Mouse (Mus musculus) thymus, adult 2 months (tissue): ENCODE measurements around the gene Esrrb. TPM values are rescaled to one million over a fixed set of nuclear protein-coding genes. Genes with fewer than 3 reads are reported as not detected.

ENCODE experiments used
- DNase-seq: peaks from one replicate; pipeline ENCODE4 v3.0.0; 2021
- H3K27ac ChIP-seq: fragments of 200-500 bp; 2 replicates; pipeline ENCODE4 v1.5.1; 2012; ENCODE audit warnings: low read length, control low read depth; ENCODE audit not compliant: control insufficient read depth, insufficient read depth
- H3K27me3 ChIP-seq: fragments of 200-500 bp; 2 replicates; pipeline ENCODE4 v1.6.1; 2012; ENCODE audit warnings: mild to moderate bottlenecking, low read length, moderate library complexity, mixed read lengths; ENCODE audit not compliant: control insufficient read depth, insufficient read depth
- H3K36me3 ChIP-seq: fragments of 200-500 bp; 2 replicates; pipeline ENCODE4 v1.6.1; 2012; ENCODE audit warnings: mild to moderate bottlenecking, low read length, moderate library complexity; ENCODE audit not compliant: control insufficient read depth, insufficient read depth
- H3K4me1 ChIP-seq: fragments of 200-500 bp; replicated peaks from 2 replicates; pipeline ENCODE4 v1.6.1; 2012; ENCODE audit warnings: low read length; ENCODE audit not compliant: control insufficient read depth, insufficient read depth
- H3K4me3 ChIP-seq: fragments of 200-500 bp; 2 replicates; pipeline ENCODE4 v1.5.1; 2012; ENCODE audit warnings: mild to moderate bottlenecking, low read length, control low read depth, moderate library complexity; ENCODE audit not compliant: control insufficient read depth, insufficient read depth
- CTCF ChIP-seq: fragments of 200-500 bp; IDR thresholded peaks from 2 replicates; pipeline ENCODE4 v1.5.1; 2012; ENCODE audit warnings: mild to moderate bottlenecking, control low read depth, low read length, moderate library complexity, borderline replicate concordance; ENCODE audit not compliant: control insufficient read depth, poor library complexity, insufficient read depth; ENCODE audit errors: extremely low read depth
- POLR2A ChIP-seq: fragments of 200-500 bp; IDR thresholded peaks from 2 replicates; pipeline ENCODE4 v1.6.1; 2012; ENCODE audit warnings: mild to moderate bottlenecking, low read length, control low read depth, moderate library complexity; ENCODE audit not compliant: control insufficient read depth, poor library complexity, insufficient read depth; ENCODE audit errors: extremely low read depth
- WGBS: fragments of 180-500 bp; shearing (Covaris S2); methylation state at CpG from one replicate; pipeline ENCODE4 v1.1.7; 2018; 5-methylcytosine and 5-hydroxymethylcytosine counted together
- polyA plus RNA-seq: library from polyadenylated mRNA; depleted of rRNA; stranded (reverse); fragments of >200 nt; gene quantifications from 2 replicates; pipeline ENCODE4 v1.2.3, GENCODE M21; 2012

Gene Esrrb
- polyA plus RNA-seq, 1 experiment: 0.55 TPM

DNA sequence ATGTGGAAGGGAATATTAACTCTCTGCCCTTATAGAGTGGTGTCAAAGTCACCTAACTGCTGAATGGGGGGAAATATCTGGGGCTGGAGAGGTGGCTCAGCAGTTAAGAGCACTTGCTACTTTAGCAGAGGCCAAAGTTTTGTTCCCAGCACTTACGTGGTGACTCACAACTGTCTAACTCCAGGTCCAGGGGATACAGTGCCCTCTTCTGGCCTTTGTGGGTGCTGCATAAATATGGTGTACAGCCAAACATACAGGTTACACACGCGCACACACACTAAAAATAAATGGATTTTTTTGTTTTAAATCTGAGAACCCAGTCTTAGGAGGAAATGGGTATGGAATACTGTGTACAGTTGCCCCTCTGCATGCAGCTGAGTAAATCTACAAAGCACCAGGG, 24.7 kb upstream of the Esrrb start:
- no peak overlapping the region for H3K27ac ChIP-seq
- no peaks in the 10 kb centered on the region for H3K27me3 ChIP-seq
- H3K4me3 ChIP-seq: no peak overlapping the region
- WGBS: 96% methylated on average over 3 of the region's 3 CpGs
- H3K4me1 ChIP-seq: no peaks in the 10 kb centered on the region; the same call in 1 of the 2 replicates
- DNase-seq: no peak
- no peak for TF ChIP-seq POLR2A
- TF ChIP-seq CTCF: no peak
- no peaks in the 10 kb centered on the region for H3K36me3 ChIP-seq

GRCm38 (mm10) chr12:86336887-86337286, 24.0 kb upstream of the Esrrb start:
- H3K4me1 ChIP-seq: no peaks in the 10 kb centered on the region; the same call in 1 of the 2 replicates
- 53% methylated on average over 7 of the region's 7 CpGs for WGBS
- DNase-seq: no peak
- H3K27ac ChIP-seq: no peak overlapping the region
- H3K27me3 ChIP-seq: no peaks in the 10 kb centered on the region
- TF ChIP-seq CTCF (no peak), POLR2A (no peak)
- H3K4me3 ChIP-seq: no peak overlapping the region
- H3K36me3 ChIP-seq: no peaks in the 10 kb centered on the region

GRCm38 (mm10) chr12:86349477-86349876, 11.4 kb upstream of the Esrrb start:
- Histone ChIP-seq H3K4me3 (no peak overlapping the region), H3K27ac (no peak overlapping the region), H3K27me3 (no peaks in the 10 kb centered on the region), H3K4me1 (peaks cover 3% of the 10 kb centered on the region; the same call in 1 of the 2 replicates), H3K36me3 (no peaks in the 10 kb centered on the region)
- 83% methylated on average over 8 of the region's 8 CpGs for WGBS
- no peak for DNase-seq
- TF ChIP-seq CTCF (no peak), POLR2A (no peak)

- Histone ChIP-seq H3K36me3 (no peaks in the 10 kb centered on the region), H3K4me1 (no peaks in the 10 kb centered on the region), H3K27me3 (no peaks in the 10 kb centered on the region), H3K27ac (no peak overlapping the region), H3K4me3 (no peak overlapping the region)
- 83% methylated on average over 6 of the region's 6 CpGs for WGBS
- DNase-seq: no peak
- TF ChIP-seq POLR2A: no peak
- no peak for TF ChIP-seq CTCF
Measured at GRCm38 (mm10) chr12:86359406-86359805, 1.5 kb upstream of the Esrrb start.

- H3K4me1 ChIP-seq: no peaks in the 10 kb centered on the region
- 81% methylated on average over 8 of the region's 8 CpGs for WGBS
- TF ChIP-seq CTCF: no peak
- TF ChIP-seq POLR2A: no peak
- DNase-seq: no peak
- H3K36me3 ChIP-seq: no peaks in the 10 kb centered on the region
- H3K4me3 ChIP-seq: no peak overlapping the region
- no peaks in the 10 kb centered on the region for H3K27me3 ChIP-seq
- no peak overlapping the region for H3K27ac ChIP-seq
Measured at GRCm38 (mm10) chr12:86359873-86360272, 1.0 kb upstream of the Esrrb start.

GRCm38 (mm10) chr12:86364285-86364684, 3.4 kb downstream of the Esrrb start:
- TF ChIP-seq CTCF (no peak), POLR2A (no peak)
- WGBS: 26% methylated on average over 5 of the region's 5 CpGs

DNA sequence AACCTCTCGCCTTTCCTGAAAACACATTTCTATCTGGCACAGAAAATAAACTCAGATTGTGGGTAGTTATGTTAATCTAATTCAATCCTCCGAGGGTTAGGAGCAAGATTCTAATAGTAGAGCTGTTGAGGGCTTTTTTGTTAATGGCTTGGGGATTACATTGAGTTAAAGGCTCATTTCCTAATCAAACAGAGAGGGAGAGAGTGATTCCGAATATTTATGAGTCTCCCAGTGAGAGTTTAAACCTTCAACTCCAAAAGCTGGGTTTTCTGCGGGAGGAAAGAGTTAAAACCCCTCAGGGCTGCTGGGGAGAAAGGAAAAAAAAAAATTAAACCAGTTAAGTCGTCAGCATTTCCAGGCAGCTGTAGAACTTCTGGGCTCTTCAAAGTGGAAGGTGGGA, 3.8 kb downstream of the Esrrb start:
- no peak overlapping the region for H3K4me3 ChIP-seq
- DNase-seq: no peak
- no peak overlapping the region for H3K27ac ChIP-seq
- H3K4me1 ChIP-seq: no peaks in the 10 kb centered on the region
- WGBS: 27% methylated on average over 5 of the region's 5 CpGs
- TF ChIP-seq POLR2A: no peak
- TF ChIP-seq CTCF: no peak
- H3K36me3 ChIP-seq: no peaks in the 10 kb centered on the region
- no peaks in the 10 kb centered on the region for H3K27me3 ChIP-seq

More at GRCm38 (mm10) chr12:86364285-86364684, 3.4 kb downstream of the Esrrb start:
- Histone ChIP-seq H3K27me3 (no peaks in the 10 kb centered on the region), H3K4me3 (no peak overlapping the region), H3K36me3 (no peaks in the 10 kb centered on the region), H3K4me1 (no peaks in the 10 kb centered on the region), H3K27ac (no peak overlapping the region)
- no peak for DNase-seq
